Mouse (Mus musculus): ENCODE measurements around the gene Dapk3.

GRCm38 (mm10) chr10:81139529-81139846 lies 43.3 kb upstream of the Dapk3 start:
- no peak for TF ChIP-seq CTCF (IDR thresholded peaks at IDR 0.05; ENCODE audit: control insufficient read depth, insufficient read depth, insufficient read length)
- TF ChIP-seq MAX (IDR thresholded peaks at IDR 0.05): no peak
- TF ChIP-seq FOSL1 (IDR thresholded peaks at IDR 0.05; ENCODE audit: insufficient read depth, low read length, poor library complexity, severe bottlenecking): no peak
